Mouse (Mus musculus): ENCODE results near the gene Ttc9c. TPM values are rescaled to one million over a fixed set of nuclear protein-coding genes. Genes with fewer than 3 reads are reported as not detected.

The Ttc9c gene
- polyA plus RNA-seq, 1 experiment: 0.24 TPM

GRCm38 (mm10) chr19:8832971-8833370, 13.8 kb upstream of the Ttc9c start:
- Histone ChIP-seq H3K4me1 (ENCODE audit: control insufficient read depth) (peaks cover 21% of the 10 kb centered on the region), H3K27me3 (ENCODE audit: control insufficient read depth) (no peaks in the 10 kb centered on the region), H3K36me3 (ENCODE audit: control insufficient read depth) (peaks cover 85% of the 10 kb centered on the region), H3K4me3 (replicated peaks) (no peak overlapping the region), H3K9me3 (ENCODE audit: control insufficient read depth, low read length) (no peaks in the 10 kb centered on the region)
- TF ChIP-seq TAL1 (IDR thresholded peaks at IDR 0.05; ENCODE audit: low read length) (no peak), GATA1 (IDR thresholded peaks at IDR 0.05; ENCODE audit: low read length) (no peak)

DNA sequence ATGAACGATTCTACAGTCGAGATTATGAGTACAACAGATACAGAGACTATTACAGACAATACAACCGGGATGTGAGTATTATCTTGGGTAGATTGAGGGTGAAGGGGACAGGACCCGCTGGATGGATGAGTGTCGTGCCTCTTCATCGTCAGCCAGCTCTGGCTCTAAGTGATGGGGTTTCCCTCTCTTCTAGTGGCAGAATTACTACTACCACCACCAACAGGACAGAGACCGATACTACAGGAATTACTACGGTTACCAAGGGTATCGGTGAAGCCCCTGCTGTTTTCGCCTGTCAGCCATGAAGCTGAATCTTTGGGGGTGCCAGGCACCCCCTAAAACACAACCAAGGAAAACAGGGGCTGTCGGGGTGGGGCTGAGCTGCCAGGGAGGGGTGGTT, 12.1 kb upstream of the Ttc9c start:
- peaks cover 100% of the 10 kb centered on the region for H3K36me3 ChIP-seq (ENCODE audit: control insufficient read depth)
- no peak overlapping the region for H3K4me3 ChIP-seq (replicated peaks)
- no peaks in the 10 kb centered on the region for H3K27me3 ChIP-seq (ENCODE audit: control insufficient read depth)
- H3K4me1 ChIP-seq (ENCODE audit: control insufficient read depth): peaks cover 10% of the 10 kb centered on the region
- no peaks in the 10 kb centered on the region for H3K9me3 ChIP-seq (ENCODE audit: control insufficient read depth, low read length)
- TF ChIP-seq GATA1 (IDR thresholded peaks at IDR 0.05; ENCODE audit: low read length): no peak
- TF ChIP-seq TAL1 (IDR thresholded peaks at IDR 0.05; ENCODE audit: low read length): no peak

GRCm38 (mm10) chr19:8830664-8831063, 11.5 kb upstream of the Ttc9c start:
- Histone ChIP-seq H3K4me1 (ENCODE audit: control insufficient read depth) (peaks cover 9% of the 10 kb centered on the region), H3K9me3 (ENCODE audit: control insufficient read depth, low read length) (no peaks in the 10 kb centered on the region), H3K27me3 (ENCODE audit: control insufficient read depth) (no peaks in the 10 kb centered on the region), H3K36me3 (ENCODE audit: control insufficient read depth) (peaks cover 100% of the 10 kb centered on the region), H3K4me3 (replicated peaks) (no peak overlapping the region)
- no peak for TF ChIP-seq GATA1 (IDR thresholded peaks at IDR 0.05; ENCODE audit: low read length)

- no peak for TF ChIP-seq TAL1 (IDR thresholded peaks at IDR 0.05; ENCODE audit: low read length)
- no peak for TF ChIP-seq GATA1 (IDR thresholded peaks at IDR 0.05; ENCODE audit: low read length)
- H3K4me1 ChIP-seq (ENCODE audit: control insufficient read depth): peaks cover 8% of the 10 kb centered on the region
- no peaks in the 10 kb centered on the region for H3K27me3 ChIP-seq (ENCODE audit: control insufficient read depth)
- peaks cover 100% of the 10 kb centered on the region for H3K36me3 ChIP-seq (ENCODE audit: control insufficient read depth)
- H3K4me3 ChIP-seq (replicated peaks): no peak within 1 kb of the TSS
- H3K9me3 ChIP-seq (ENCODE audit: control insufficient read depth, low read length): no peaks in the 10 kb centered on the region
Observed at GRCm38 (mm10) chr19:8829660-8830059, 10.5 kb upstream of the Ttc9c start, which contains the start of gene AC129217.1. TSS of gene AC129217.1 (plus strand) at chr19:8829773.

DNA sequence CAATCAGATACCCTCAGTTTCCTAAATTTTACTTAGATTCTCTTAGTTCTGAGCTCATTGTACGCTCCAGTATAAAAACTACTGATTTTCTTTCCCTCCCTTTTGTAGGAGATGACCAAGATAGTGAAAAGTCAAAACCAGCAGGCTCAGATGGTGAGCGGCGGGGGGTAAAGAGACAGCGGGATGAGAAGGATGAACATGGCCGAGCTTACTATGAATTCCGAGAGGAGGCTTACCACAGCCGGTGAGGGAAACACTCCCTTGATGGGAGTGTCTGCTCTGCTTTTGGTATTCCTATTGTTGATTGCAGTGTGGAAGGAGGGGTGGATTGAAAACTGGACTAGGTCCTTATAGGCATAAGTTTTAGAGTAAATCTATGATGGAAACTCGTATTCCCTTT, 3.6 kb upstream of the Ttc9c start:
- Histone ChIP-seq H3K4me3 (replicated peaks) (peak overlapping the region; percentile 50), H3K27me3 (ENCODE audit: control insufficient read depth) (no peaks in the 10 kb centered on the region), H3K4me1 (ENCODE audit: control insufficient read depth) (peaks cover 28% of the 10 kb centered on the region), H3K36me3 (ENCODE audit: control insufficient read depth) (peaks cover 76% of the 10 kb centered on the region), H3K9me3 (ENCODE audit: control insufficient read depth, low read length) (no peaks in the 10 kb centered on the region)
- TF ChIP-seq GATA1 (IDR thresholded peaks at IDR 0.05; ENCODE audit: low read length) (no peak), TAL1 (IDR thresholded peaks at IDR 0.05; ENCODE audit: low read length) (no peak)

DNA sequence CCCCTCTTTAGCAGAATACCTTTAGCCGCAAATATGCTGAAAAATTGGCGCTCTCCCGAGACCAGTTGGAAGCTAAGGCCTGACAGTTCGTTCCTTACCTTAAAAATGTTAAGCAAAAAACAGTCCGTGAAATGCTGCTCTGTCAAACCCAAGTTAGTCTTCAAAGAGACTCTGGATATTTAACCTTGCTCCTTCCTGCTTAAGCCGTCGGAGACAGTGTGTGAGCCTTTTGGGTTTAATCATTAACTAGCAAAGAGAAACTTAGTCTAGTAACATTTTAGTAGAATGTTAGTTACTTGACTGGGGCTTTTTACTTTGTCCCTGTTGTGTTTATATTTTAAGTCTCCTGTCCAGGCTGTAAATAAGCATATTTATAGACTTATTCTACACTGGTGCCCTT, 2.0 kb upstream of the Ttc9c start:
- H3K27me3 ChIP-seq (ENCODE audit: control insufficient read depth): no peaks in the 10 kb centered on the region
- peaks cover 41% of the 10 kb centered on the region for H3K4me1 ChIP-seq (ENCODE audit: control insufficient read depth)
- H3K9me3 ChIP-seq (ENCODE audit: control insufficient read depth, low read length): no peaks in the 10 kb centered on the region
- peaks cover 73% of the 10 kb centered on the region for H3K36me3 ChIP-seq (ENCODE audit: control insufficient read depth)
- peak overlapping the region; percentile 100 for H3K4me3 ChIP-seq (replicated peaks)
- TF ChIP-seq GATA1 (IDR thresholded peaks at IDR 0.05; ENCODE audit: low read length) (no peak), TAL1 (IDR thresholded peaks at IDR 0.05; ENCODE audit: low read length) (no peak)

DNA sequence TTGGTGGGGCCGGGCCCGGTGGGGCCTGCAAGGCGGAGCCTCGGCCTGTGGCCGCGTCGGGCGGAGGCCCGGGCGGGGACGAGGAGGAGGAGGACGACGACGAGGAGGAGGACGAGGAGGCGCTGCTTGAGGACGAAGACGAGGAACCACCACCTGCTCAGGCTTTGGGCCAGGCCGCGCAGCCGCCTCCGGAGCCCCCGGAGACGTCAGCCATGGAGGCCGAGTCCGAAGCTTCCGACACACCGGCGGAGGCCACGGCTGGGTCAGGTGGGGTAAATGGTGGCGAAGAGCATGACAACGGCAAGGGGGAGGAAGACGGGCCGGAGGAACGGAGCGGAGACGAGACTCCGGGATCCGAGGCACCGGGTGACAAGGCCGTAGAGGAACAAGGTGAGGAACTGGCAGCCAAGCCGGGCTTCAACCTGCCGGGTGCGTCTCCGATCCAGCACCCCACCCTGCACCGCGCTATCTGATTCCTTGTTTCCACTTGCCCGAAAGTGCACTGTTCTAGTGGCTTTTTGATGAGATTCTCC, 1.4 kb upstream of the Ttc9c start:
- H3K27me3 ChIP-seq (ENCODE audit: control insufficient read depth): no peaks in the 10 kb centered on the region
- peaks cover 45% of the 10 kb centered on the region for H3K4me1 ChIP-seq (ENCODE audit: control insufficient read depth)
- H3K36me3 ChIP-seq (ENCODE audit: control insufficient read depth): peaks cover 72% of the 10 kb centered on the region
- TF ChIP-seq TAL1 (IDR thresholded peaks at IDR 0.05; ENCODE audit: low read length) (no peak), GATA1 (IDR thresholded peaks at IDR 0.05; ENCODE audit: low read length) (peak; percentile 97)
- no peaks in the 10 kb centered on the region for H3K9me3 ChIP-seq (ENCODE audit: control insufficient read depth, low read length)
- H3K4me3 ChIP-seq (replicated peaks): peak overlapping the region; percentile 100

DNA sequence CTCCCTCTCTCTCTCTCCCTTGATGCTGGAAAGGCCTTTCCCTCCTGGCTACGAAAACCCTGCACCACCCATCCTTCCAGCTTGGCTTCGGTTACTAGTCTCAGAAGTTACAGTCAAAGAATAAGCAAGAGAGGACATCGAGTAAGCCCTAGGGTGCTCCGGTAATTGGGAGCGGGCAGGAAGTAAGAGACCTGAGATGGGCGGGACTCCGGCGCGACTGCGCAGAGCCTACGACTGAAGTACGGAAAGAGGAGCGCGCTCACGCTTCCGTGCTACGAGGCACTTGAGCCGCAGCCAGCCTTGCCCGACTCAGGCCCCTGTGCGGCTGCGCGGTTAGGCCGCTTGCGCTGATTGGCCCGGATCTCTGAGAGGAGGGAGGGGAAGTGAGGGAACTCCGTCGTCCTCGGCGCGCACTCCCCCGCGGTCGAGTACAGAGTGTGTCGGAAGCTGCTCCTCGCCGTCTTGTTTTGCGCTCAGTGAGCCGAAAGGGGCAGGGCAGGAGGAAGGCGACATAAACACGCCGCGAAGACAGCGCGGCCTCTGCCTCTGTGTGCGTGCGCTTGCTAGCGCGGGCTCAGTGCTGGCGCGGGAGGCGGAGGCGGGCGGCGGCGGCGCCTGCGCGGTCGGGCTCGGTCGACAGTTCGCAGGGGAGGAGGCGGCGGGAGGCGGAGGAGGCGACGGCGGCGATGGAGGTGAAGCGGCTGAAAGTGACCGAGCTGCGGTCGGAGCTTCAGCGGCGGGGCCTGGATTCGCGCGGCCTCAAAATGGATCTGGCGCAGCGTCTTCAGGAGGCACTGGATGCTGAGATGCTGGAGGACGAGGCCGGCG, 677 bp upstream of the Ttc9c start, which contains the start of gene Hnrnpul2:
TSS of gene Hnrnpul2 (plus strand) at position 415 of the 828 bp plus-strand sequence.
- Histone ChIP-seq H3K27me3 (ENCODE audit: control insufficient read depth) (no peaks in the 10 kb centered on the region), H3K4me1 (ENCODE audit: control insufficient read depth) (peaks cover 49% of the 10 kb centered on the region), H3K9me3 (ENCODE audit: control insufficient read depth, low read length) (no peaks in the 10 kb centered on the region), H3K36me3 (ENCODE audit: control insufficient read depth) (peaks cover 72% of the 10 kb centered on the region), H3K4me3 (replicated peaks) (peak within 1 kb of the TSS; percentile 100)
- TF ChIP-seq GATA1 (IDR thresholded peaks at IDR 0.05; ENCODE audit: low read length) (no peak), TAL1 (IDR thresholded peaks at IDR 0.05; ENCODE audit: low read length) (no peak)

- Histone ChIP-seq H3K9me3 (ENCODE audit: control insufficient read depth, low read length) (no peaks in the 10 kb centered on the region), H3K27me3 (ENCODE audit: control insufficient read depth) (no peaks in the 10 kb centered on the region), H3K4me3 (replicated peaks) (peak overlapping the region; percentile 100), H3K36me3 (ENCODE audit: control insufficient read depth) (peaks cover 71% of the 10 kb centered on the region), H3K4me1 (ENCODE audit: control insufficient read depth) (peaks cover 52% of the 10 kb centered on the region)
- no peak for TF ChIP-seq GATA1 (IDR thresholded peaks at IDR 0.05; ENCODE audit: low read length)
- TF ChIP-seq TAL1 (IDR thresholded peaks at IDR 0.05; ENCODE audit: low read length): no peak
Observed at GRCm38 (mm10) chr19:8818301-8818798, 783 bp downstream of the Ttc9c start.

Measured in erythroblast, embryonic 14.5 days (primary cell).